Mouse (Mus musculus) hindbrain, embryonic 14.5 days (tissue): Measurements from ENCODE around the gene Pate2. TPM values are rescaled to one million over a fixed set of nuclear protein-coding genes. Genes with fewer than 3 reads are reported as not detected.

Source experiments
- ATAC-seq: fragments of 200-750 bp; cut with Nextera tagmentation; 2 replicates; pipeline ENCODE4 v1.8.0; 2017; ENCODE audit warnings: moderate number of reproducible peaks, mild to moderate bottlenecking, moderate TSS enrichment, moderate library complexity; ENCODE audit not compliant: low FRiP score
- DNase-seq: peaks from one replicate; pipeline ENCODE4 v3.0.0-alpha.2; 2015; ENCODE audit warnings: low spot score
- H3K27ac ChIP-seq: fragments of 300-500 bp; sonication (generic); 2 replicates; pipeline ENCODE4 v1.5.1; 2014; ENCODE audit warnings: mild to moderate bottlenecking, moderate library complexity
- H3K27me3 ChIP-seq: fragments of 300-500 bp; sonication (generic); 2 replicates; pipeline ENCODE4 v1.6.1; 2014; ENCODE audit warnings: mild to moderate bottlenecking, low read length, mixed read lengths; ENCODE audit not compliant: control insufficient read depth, insufficient read depth
- H3K36me3 ChIP-seq: fragments of 300-500 bp; sonication (generic); replicated peaks from 2 replicates; pipeline ENCODE4 v1.6.1; 2014; ENCODE audit not compliant: control insufficient read depth, insufficient read depth
- H3K4me1 ChIP-seq: fragments of 300-500 bp; sonication (generic); replicated peaks from 2 replicates; pipeline ENCODE4 v1.6.1; 2014; ENCODE audit warnings: antibody characterized with exemption, low read length, mixed read lengths; ENCODE audit not compliant: control insufficient read depth, insufficient read depth
- H3K4me2 ChIP-seq: fragments of 300-500 bp; sonication (generic); replicated peaks from 2 replicates; pipeline ENCODE4 v1.6.1; 2014; ENCODE audit warnings: mild to moderate bottlenecking, moderate library complexity
- H3K4me3 ChIP-seq: fragments of 300-500 bp; sonication (generic); replicated peaks from 2 replicates; pipeline ENCODE4 v1.5.1; 2014; ENCODE audit warnings: mild to moderate bottlenecking, low read length
- H3K9ac ChIP-seq: fragments of 300-500 bp; sonication (generic); 2 replicates; pipeline ENCODE4 v1.6.1; 2014
- H3K9me3 ChIP-seq: fragments of 300-500 bp; sonication (generic); 2 replicates; pipeline ENCODE4 v1.6.1; 2016; ENCODE audit warnings: low read length; ENCODE audit not compliant: control insufficient read depth
- WGBS: fragments of 180-500 bp; shearing (Covaris S2); extraction: QIAGEN DNeasy Blood & Tissue Kit; methylation state at CpG from one replicate; pipeline ENCODE4 v1.1.7; 2014; 5-methylcytosine and 5-hydroxymethylcytosine counted together
- polyA plus RNA-seq: library from polyadenylated mRNA; unstranded; fragments of >200 nt; fragmentation: Nextera tagmentation; extraction: Ambion mirVana; gene quantifications from 2 replicates; pipeline ENCODE4 v1.2.1, GENCODE M21; 2014

Pate2 gene
- polyA plus RNA-seq, 1 experiment from 2014 or later = 0.47 TPM

GRCm38 (mm10) chr9:35564536-35565240, 5.4 kb upstream of the Pate2 start:
- Histone ChIP-seq H3K4me2 (no peak overlapping the region), H3K27ac (no peak overlapping the region), H3K9ac (no peak overlapping the region), H3K4me1 (peaks cover 13% of the 10 kb centered on the region), H3K4me3 (no peak overlapping the region), H3K27me3 (no peaks in the 10 kb centered on the region), H3K36me3 (peaks cover 55% of the 10 kb centered on the region), H3K9me3 (no peaks in the 10 kb centered on the region)
- WGBS = 95% methylated on average over 5 of the region's 5 CpGs
- DNase-seq (no peak), ATAC-seq (no peak)

- Histone ChIP-seq H3K4me1 (peaks cover 5% of the 10 kb centered on the region), H3K4me2 (no peak overlapping the region), H3K4me3 (no peak overlapping the region), H3K27ac (no peak overlapping the region), H3K36me3 (peaks cover 46% of the 10 kb centered on the region), H3K9ac (no peak overlapping the region), H3K27me3 (no peaks in the 10 kb centered on the region), H3K9me3 (no peaks in the 10 kb centered on the region)
- ATAC-seq = no peak
- no peak for DNase-seq
- 87% methylated on average over 3 of the region's 3 CpGs for WGBS
These were observed 2.1 kb upstream of the Pate2 start for GRCm38 (mm10) chr9:35567995-35568394.

GRCm38 (mm10) chr9:35570663-35571062, 579 bp downstream of the Pate2 start:
- Histone ChIP-seq H3K27ac (no peak overlapping the region), H3K9me3 (no peaks in the 10 kb centered on the region), H3K9ac (peak overlapping the region; percentile 76), H3K4me3 (peak overlapping the region; percentile 69), H3K4me2 (peak overlapping the region; percentile 67), H3K27me3 (peaks cover 10% of the 10 kb centered on the region; the same call in 1 of the 2 replicates), H3K36me3 (peaks cover 24% of the 10 kb centered on the region), H3K4me1 (peaks cover 9% of the 10 kb centered on the region)
- 9% methylated on average over 5 of the region's 5 CpGs for WGBS
- no peak for ATAC-seq
- no peak for DNase-seq

DNA sequence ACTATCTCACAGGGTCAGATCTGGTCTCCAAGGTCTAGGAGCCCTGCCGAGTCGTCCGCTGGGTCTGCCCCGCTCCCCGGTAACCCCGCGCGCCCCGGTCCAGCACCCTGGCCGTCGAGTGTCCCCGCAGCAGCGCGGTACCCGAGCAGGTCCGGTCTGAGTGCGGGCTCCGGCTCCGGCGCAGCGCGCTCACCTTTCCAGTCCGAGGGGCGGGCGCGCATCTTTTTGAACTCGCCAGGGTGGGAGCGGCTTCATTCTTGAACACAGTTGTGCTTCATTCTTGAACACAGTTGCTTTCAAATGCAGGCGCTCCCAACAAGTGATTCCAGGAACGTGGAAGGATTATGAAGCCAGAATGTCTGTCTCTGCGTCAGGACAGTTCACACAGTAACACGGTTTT, 4.3 kb downstream of the Pate2 start:
- peaks cover 4% of the 10 kb centered on the region; the same call in 1 of the 2 replicates for H3K4me1 ChIP-seq
- peak overlapping the region; percentile 60 for H3K4me2 ChIP-seq
- H3K27me3 ChIP-seq = peaks cover 10% of the 10 kb centered on the region; the same call in 1 of the 2 replicates
- WGBS = 5% methylated on average over 32 of the region's 32 CpGs
- no peaks in the 10 kb centered on the region for H3K9me3 ChIP-seq
- H3K4me3 ChIP-seq = peak overlapping the region; percentile 30
- no peaks in the 10 kb centered on the region for H3K36me3 ChIP-seq
- peak overlapping the region; percentile 51 for H3K9ac ChIP-seq
- H3K27ac ChIP-seq = no peak overlapping the region
- no peak for ATAC-seq
- DNase-seq = no peak

- Histone ChIP-seq H3K4me2 (no peak overlapping the region), H3K27ac (no peak overlapping the region), H3K36me3 (no peaks in the 10 kb centered on the region), H3K9ac (no peak overlapping the region), H3K4me3 (no peak overlapping the region), H3K4me1 (no peaks in the 10 kb centered on the region), H3K27me3 (no peaks in the 10 kb centered on the region), H3K9me3 (no peaks in the 10 kb centered on the region)
- ATAC-seq (no peak), DNase-seq (no peak)
- 70% methylated on average over 1 of the region's 1 CpGs for WGBS
These were observed 17.6 kb downstream of the Pate2 start for GRCm38 (mm10) chr9:35587674-35588073.

- Histone ChIP-seq H3K4me3 (no peak overlapping the region), H3K27me3 (no peaks in the 10 kb centered on the region), H3K9me3 (no peaks in the 10 kb centered on the region), H3K4me1 (no peaks in the 10 kb centered on the region), H3K9ac (no peak overlapping the region), H3K27ac (no peak overlapping the region), H3K36me3 (no peaks in the 10 kb centered on the region), H3K4me2 (no peak overlapping the region)
- ATAC-seq (peak; percentile 46; the same call in 1 of the 2 replicates), DNase-seq (peak; percentile 45)
- WGBS = 18% methylated on average over 2 of the region's 2 CpGs
These were observed 22.8 kb downstream of the Pate2 start for GRCm38 (mm10) chr9:35592903-35593302.

DNA sequence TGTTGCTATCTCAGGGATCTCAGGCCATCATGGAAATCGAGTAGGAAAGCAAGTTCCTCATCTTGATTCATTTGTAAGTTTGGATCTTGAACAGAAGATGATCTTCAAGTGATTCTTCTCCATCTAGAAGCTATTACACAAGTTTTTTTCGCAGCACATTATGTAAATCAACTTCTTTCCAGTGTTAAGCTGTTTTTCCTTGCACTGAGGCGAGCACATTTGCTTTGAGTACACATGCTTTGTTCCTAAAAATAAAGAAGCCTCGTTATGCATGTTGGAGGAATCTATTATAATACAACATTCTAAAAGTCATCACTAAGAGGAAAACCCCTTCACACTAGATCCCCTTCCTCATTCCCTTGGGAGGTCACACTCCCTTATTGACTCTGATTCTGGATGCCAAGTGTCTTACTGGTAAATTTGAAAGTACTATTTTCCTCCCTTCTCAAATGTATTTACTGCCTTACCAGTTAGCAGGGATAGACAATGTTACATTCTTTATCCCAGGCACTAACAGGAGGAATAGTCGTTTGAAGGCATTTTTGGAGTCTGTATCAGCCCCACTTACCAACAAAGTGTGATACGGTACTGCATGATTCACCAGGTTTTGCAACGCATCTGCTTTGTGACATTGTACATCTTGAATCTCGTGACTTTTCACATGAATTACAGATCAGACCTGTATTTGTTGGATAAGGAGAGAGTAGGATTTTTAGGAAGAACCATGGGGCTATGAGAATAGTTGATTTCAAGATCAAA, 37.7 kb downstream of the Pate2 start:
- Histone ChIP-seq H3K9me3 (no peaks in the 10 kb centered on the region), H3K27ac (no peak overlapping the region), H3K36me3 (no peaks in the 10 kb centered on the region), H3K4me2 (no peak overlapping the region), H3K27me3 (no peaks in the 10 kb centered on the region), H3K9ac (no peak overlapping the region), H3K4me1 (no peaks in the 10 kb centered on the region), H3K4me3 (no peak overlapping the region)
- ATAC-seq (no peak), DNase-seq (no peak)
- WGBS = 72% methylated on average over 8 of the region's 8 CpGs

DNA sequence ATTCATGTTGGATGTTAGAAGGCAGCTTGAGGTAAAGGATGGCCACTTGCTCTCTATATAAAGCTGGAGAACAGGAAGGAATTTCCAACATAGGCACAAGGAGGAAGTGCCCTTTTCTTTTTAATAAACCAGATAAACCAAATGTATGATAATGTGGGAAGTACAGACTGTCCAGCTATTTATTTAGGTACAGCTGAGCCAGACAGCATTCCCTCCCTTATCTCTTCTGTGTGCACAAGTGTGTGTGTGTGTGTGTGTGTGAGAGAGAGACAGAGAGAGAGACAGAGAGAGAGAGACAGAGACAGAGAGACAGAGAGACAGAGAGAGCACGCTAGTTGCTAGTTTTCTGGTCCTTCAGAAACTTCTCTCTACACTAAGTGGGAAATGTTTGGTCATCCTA, 41.8 kb downstream of the Pate2 start, which contains the start of gene Pate4:
Gene Pate4 (minus strand): TSS at position 101 of the 400 bp plus-strand sequence.
- Histone ChIP-seq H3K27ac (no peak within 1 kb of the TSS), H3K4me3 (no peak within 1 kb of the TSS), H3K9me3 (no peaks in the 10 kb centered on the region), H3K9ac (no peak within 1 kb of the TSS), H3K27me3 (no peaks in the 10 kb centered on the region), H3K36me3 (no peaks in the 10 kb centered on the region), H3K4me2 (no peak within 1 kb of the TSS), H3K4me1 (no peaks in the 10 kb centered on the region)
- DNase-seq = no peak
- ATAC-seq = no peak
- 60% methylated on average over 1 of the region's 1 CpGs for WGBS

DNA sequence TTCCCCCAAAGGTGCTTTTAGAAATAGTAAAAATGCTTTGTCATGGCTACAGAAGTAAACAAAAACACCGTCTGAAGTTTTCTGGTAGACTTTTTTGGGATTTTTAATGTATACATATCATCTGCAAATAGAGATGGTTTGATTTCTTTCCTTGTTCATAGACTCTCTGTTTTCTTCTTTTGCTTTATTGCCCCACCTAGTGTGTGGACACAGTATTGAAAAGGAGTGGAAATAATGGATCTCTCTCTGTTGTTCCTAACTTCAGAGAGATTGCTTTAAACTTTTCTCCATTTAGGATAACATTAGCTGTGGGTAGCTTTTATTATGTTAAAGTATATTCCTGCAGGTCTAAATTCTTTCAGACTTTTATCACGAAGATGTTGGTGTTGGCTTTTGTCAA, 43.9 kb downstream of the Pate2 start:
- 38% methylated on average over 2 of the region's 2 CpGs for WGBS
- Histone ChIP-seq H3K9me3 (no peaks in the 10 kb centered on the region), H3K27ac (no peak overlapping the region), H3K4me3 (no peak overlapping the region), H3K36me3 (no peaks in the 10 kb centered on the region), H3K9ac (no peak overlapping the region), H3K27me3 (no peaks in the 10 kb centered on the region), H3K4me1 (no peaks in the 10 kb centered on the region), H3K4me2 (no peak overlapping the region)
- no peak for DNase-seq
- no peak for ATAC-seq
